Mouse (Mus musculus): ENCODE results near the gene Mrap. TPM values are rescaled to one million over a fixed set of nuclear protein-coding genes. Genes with fewer than 3 reads are reported as not detected.
A peak's percentile ranks its signal among the peaks of the same experiment; 100 is the strongest.

Mrap gene
- polyA plus RNA-seq, 1 experiment, result 9.9 TPM

- TF ChIP-seq POLR2A (IDR thresholded peaks at IDR 0.05; ENCODE audit: control insufficient read depth, low read depth, low read length), result no peak
- TF ChIP-seq CTCF (IDR thresholded peaks at IDR 0.05; ENCODE audit: control insufficient read depth, insufficient read depth, insufficient replicate concordance, low read depth, low read length), result no peak
- no peaks in the 10 kb centered on the region for H3K27me3 ChIP-seq (ENCODE audit: control insufficient read depth, insufficient read depth, low read length)
- peak overlapping the region; percentile 92 for H3K4me3 ChIP-seq (ENCODE audit: control insufficient read depth, low read depth, low read length)
- peaks cover 6% of the 10 kb centered on the region for H3K4me1 ChIP-seq (ENCODE audit: control insufficient read depth, insufficient read depth, low read length)
- no peaks in the 10 kb centered on the region for H3K36me3 ChIP-seq (ENCODE audit: control insufficient read depth, insufficient read depth, low read length)
- peak overlapping the region; percentile 41 for H3K27ac ChIP-seq (ENCODE audit: control insufficient read depth, insufficient read depth, low read depth, low read length)
Observed at GRCm38 (mm10) chr16:90726600-90727227, 11.3 kb upstream of the Mrap start.

- Histone ChIP-seq H3K27ac (ENCODE audit: control insufficient read depth, insufficient read depth, low read depth, low read length) (peak within 1 kb of the TSS; percentile 82), H3K27me3 (ENCODE audit: control insufficient read depth, insufficient read depth, low read length) (no peaks in the 10 kb centered on the region), H3K36me3 (ENCODE audit: control insufficient read depth, insufficient read depth, low read length) (no peaks in the 10 kb centered on the region), H3K4me1 (ENCODE audit: control insufficient read depth, insufficient read depth, low read length) (peaks cover 6% of the 10 kb centered on the region), H3K4me3 (ENCODE audit: control insufficient read depth, low read depth, low read length) (peak within 1 kb of the TSS; percentile 92)
- TF ChIP-seq POLR2A (IDR thresholded peaks at IDR 0.05; ENCODE audit: control insufficient read depth, low read depth, low read length) (peak; percentile 83), CTCF (IDR thresholded peaks at IDR 0.05; ENCODE audit: control insufficient read depth, insufficient read depth, insufficient replicate concordance, low read depth, low read length) (peak; percentile 5; the same call in 1 of the 2 replicates)
Observed at GRCm38 (mm10) chr16:90727233-90728115, 10.5 kb upstream of the Mrap start, which contains the start of gene Mis18a. Gene Mis18a (minus strand): TSS chr16:90727404.

DNA sequence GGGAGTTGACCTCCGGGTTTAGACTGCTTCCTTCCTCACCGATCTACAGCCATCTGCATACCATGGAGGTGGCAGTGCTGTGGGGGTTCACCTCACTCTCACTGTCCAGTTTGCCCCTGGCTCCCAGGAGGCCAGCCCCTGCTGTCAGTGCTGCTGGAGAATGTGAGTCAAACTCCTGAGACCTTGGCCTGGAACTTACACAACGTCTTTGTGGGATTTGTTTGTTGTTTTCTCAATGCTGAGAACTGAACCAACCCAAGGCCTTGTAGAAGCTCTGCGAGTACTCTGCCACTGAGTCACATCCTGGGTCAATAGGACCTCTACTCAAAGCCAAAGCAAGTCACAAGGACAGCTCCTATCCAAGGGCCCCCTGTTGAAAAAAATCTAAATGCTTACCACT is 2.4 kb upstream of the Mrap start:
- no peak overlapping the region for H3K4me3 ChIP-seq (ENCODE audit: control insufficient read depth, low read depth, low read length)
- H3K27ac ChIP-seq (ENCODE audit: control insufficient read depth, insufficient read depth, low read depth, low read length), result peak overlapping the region; percentile 76
- no peak for TF ChIP-seq POLR2A (IDR thresholded peaks at IDR 0.05; ENCODE audit: control insufficient read depth, low read depth, low read length)
- no peak for TF ChIP-seq CTCF (IDR thresholded peaks at IDR 0.05; ENCODE audit: control insufficient read depth, insufficient read depth, insufficient replicate concordance, low read depth, low read length)
- H3K4me1 ChIP-seq (ENCODE audit: control insufficient read depth, insufficient read depth, low read length), result peaks cover 2% of the 10 kb centered on the region; the same call in 1 of the 2 replicates
- no peaks in the 10 kb centered on the region for H3K36me3 ChIP-seq (ENCODE audit: control insufficient read depth, insufficient read depth, low read length)
- no peaks in the 10 kb centered on the region for H3K27me3 ChIP-seq (ENCODE audit: control insufficient read depth, insufficient read depth, low read length)

DNA sequence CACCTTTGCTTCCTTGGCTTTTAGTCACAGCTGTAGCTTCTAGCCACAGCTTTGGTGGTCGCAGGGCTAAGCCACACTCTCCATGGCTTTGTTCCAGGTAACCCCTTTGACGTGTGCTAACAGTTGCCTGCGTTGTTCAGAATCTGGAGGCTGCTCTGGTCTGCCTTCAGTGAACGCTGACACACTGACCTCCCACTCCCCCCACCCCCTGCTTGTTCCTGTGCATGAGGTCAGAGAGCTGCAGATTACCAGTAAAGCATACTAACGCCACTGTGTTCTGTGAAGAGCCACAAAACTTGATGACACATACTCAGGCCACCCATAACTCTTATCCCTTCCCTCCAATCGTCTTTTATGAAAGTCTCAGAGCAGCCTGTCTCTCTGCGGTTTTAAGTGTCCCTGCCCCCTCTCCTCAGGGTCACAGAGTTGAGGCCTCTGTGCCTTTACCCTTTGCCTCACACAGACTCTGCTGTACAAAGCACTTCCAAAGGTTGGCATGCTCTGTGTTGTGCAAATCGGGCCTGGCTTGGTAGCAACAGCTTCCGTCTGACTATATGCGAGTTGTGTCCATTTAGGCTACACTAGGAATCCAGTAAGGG is 1.2 kb upstream of the Mrap start:
- Histone ChIP-seq H3K4me3 (ENCODE audit: control insufficient read depth, low read depth, low read length) (no peak overlapping the region), H3K4me1 (ENCODE audit: control insufficient read depth, insufficient read depth, low read length) (peaks cover 2% of the 10 kb centered on the region; the same call in 1 of the 2 replicates), H3K36me3 (ENCODE audit: control insufficient read depth, insufficient read depth, low read length) (no peaks in the 10 kb centered on the region), H3K27me3 (ENCODE audit: control insufficient read depth, insufficient read depth, low read length) (no peaks in the 10 kb centered on the region), H3K27ac (ENCODE audit: control insufficient read depth, insufficient read depth, low read depth, low read length) (peak overlapping the region; percentile 39; the same call in 1 of the 2 replicates)
- no peak for TF ChIP-seq CTCF (IDR thresholded peaks at IDR 0.05; ENCODE audit: control insufficient read depth, insufficient read depth, insufficient replicate concordance, low read depth, low read length)
- TF ChIP-seq POLR2A (IDR thresholded peaks at IDR 0.05; ENCODE audit: control insufficient read depth, low read depth, low read length), result no peak

GRCm38 (mm10) chr16:90747143-90747542 is 9.1 kb downstream of the Mrap start:
- H3K4me3 ChIP-seq (ENCODE audit: control insufficient read depth, low read depth, low read length), result no peak overlapping the region
- TF ChIP-seq CTCF (IDR thresholded peaks at IDR 0.05; ENCODE audit: control insufficient read depth, insufficient read depth, insufficient replicate concordance, low read depth, low read length) (no peak), POLR2A (IDR thresholded peaks at IDR 0.05; ENCODE audit: control insufficient read depth, low read depth, low read length) (no peak)
- H3K36me3 ChIP-seq (ENCODE audit: control insufficient read depth, insufficient read depth, low read length), result peaks cover 3% of the 10 kb centered on the region
- H3K27me3 ChIP-seq (ENCODE audit: control insufficient read depth, insufficient read depth, low read length), result no peaks in the 10 kb centered on the region
- H3K27ac ChIP-seq (ENCODE audit: control insufficient read depth, insufficient read depth, low read depth, low read length), result 0 out of 2 replicates have a peak overlapping the region, but pooled peaks have one; percentile 12
- peaks cover 2% of the 10 kb centered on the region; the same call in 1 of the 2 replicates for H3K4me1 ChIP-seq (ENCODE audit: control insufficient read depth, insufficient read depth, low read length)

GRCm38 (mm10) chr16:90748169-90748568 is 10.2 kb downstream of the Mrap start:
- Histone ChIP-seq H3K27me3 (ENCODE audit: control insufficient read depth, insufficient read depth, low read length) (no peaks in the 10 kb centered on the region), H3K4me3 (ENCODE audit: control insufficient read depth, low read depth, low read length) (no peak overlapping the region), H3K4me1 (ENCODE audit: control insufficient read depth, insufficient read depth, low read length) (peaks cover 2% of the 10 kb centered on the region; the same call in 1 of the 2 replicates), H3K27ac (ENCODE audit: control insufficient read depth, insufficient read depth, low read depth, low read length) (no peak overlapping the region), H3K36me3 (ENCODE audit: control insufficient read depth, insufficient read depth, low read length) (peaks cover 3% of the 10 kb centered on the region)
- TF ChIP-seq CTCF (IDR thresholded peaks at IDR 0.05; ENCODE audit: control insufficient read depth, insufficient read depth, insufficient replicate concordance, low read depth, low read length) (no peak), POLR2A (IDR thresholded peaks at IDR 0.05; ENCODE audit: control insufficient read depth, low read depth, low read length) (no peak)

All from testis, adult 2 months (tissue).